Mouse (Mus musculus): Measurements from ENCODE around the gene Rere.

Gene Rere

GRCm38 (mm10) chr4:150605804-150606203 lies 324.4 kb downstream of the Rere start:
- in situ Hi-C loops (cut with MboI): no loop called here

- in situ Hi-C loops (cut with MboI): no loop called here
These were observed 325.2 kb downstream of the Rere start for GRCm38 (mm10) chr4:150606449-150607161.

- in situ Hi-C loops (cut with MboI): no loop called here
These were observed 327.2 kb downstream of the Rere start for GRCm38 (mm10) chr4:150608670-150609069.

GRCm38 (mm10) chr4:150613715-150614114 lies 332.3 kb downstream of the Rere start:
- in situ Hi-C loops (cut with MboI): no loop called here

- in situ Hi-C loops (cut with MboI): no loop called here
These were observed 334.0 kb downstream of the Rere start for GRCm38 (mm10) chr4:150615251-150616028.

- in situ Hi-C loops (cut with MboI): no loop called here
These were observed 334.6 kb downstream of the Rere start for GRCm38 (mm10) chr4:150616029-150616420.

- in situ Hi-C loops (cut with MboI): no loop called here
These were observed 335.4 kb downstream of the Rere start for GRCm38 (mm10) chr4:150616841-150617240.

- in situ Hi-C loops (cut with MboI): no loop called here
These were observed 337.6 kb downstream of the Rere start for GRCm38 (mm10) chr4:150619011-150619410.

- in situ Hi-C loops (cut with MboI): loop anchor here (10.0 kb wide), 1 partner anchor 278 kb away; no protein-coding TSS in a partner anchor
These were observed 341.2 kb downstream of the Rere start for GRCm38 (mm10) chr4:150622641-150623040.

- in situ Hi-C loops (cut with MboI): loop anchor here (10.0 kb wide), 1 partner anchor 280 kb away; no protein-coding TSS in a partner anchor
These were observed 342.9 kb downstream of the Rere start for GRCm38 (mm10) chr4:150624214-150624823.

GRCm38 (mm10) chr4:150624933-150625332 lies 343.5 kb downstream of the Rere start:
- in situ Hi-C loops (cut with MboI): loop anchor here (10.0 kb wide), 1 partner anchor 280 kb away; no protein-coding TSS in a partner anchor

GRCm38 (mm10) chr4:150625425-150625824 lies 344.0 kb downstream of the Rere start:
- in situ Hi-C loops (cut with MboI): loop anchor here (10.0 kb wide), 1 partner anchor 281 kb away; no protein-coding TSS in a partner anchor

- in situ Hi-C loops (cut with MboI): loop anchor here (10.0 kb wide), 1 partner anchor 281 kb away; no protein-coding TSS in a partner anchor
These were observed 344.7 kb downstream of the Rere start for GRCm38 (mm10) chr4:150625951-150626732.

GRCm38 (mm10) chr4:150629266-150629665 lies 347.8 kb downstream of the Rere start:
- in situ Hi-C loops (cut with MboI): loop anchor here (10.0 kb wide), 1 partner anchor 284 kb away; no protein-coding TSS in a partner anchor

GRCm38 (mm10) chr4:150635568-150635967 lies 354.1 kb downstream of the Rere start:
- in situ Hi-C loops (cut with MboI): no loop called here

- in situ Hi-C loops (cut with MboI): no loop called here
These were observed 355.2 kb downstream of the Rere start for GRCm38 (mm10) chr4:150636635-150637034.

GRCm38 (mm10) chr4:150644299-150644698 lies 362.9 kb downstream of the Rere start:
- in situ Hi-C loops (cut with MboI): no loop called here

- in situ Hi-C loops (cut with MboI): no loop called here
These were observed 367.9 kb downstream of the Rere start for GRCm38 (mm10) chr4:150649327-150649726.

- in situ Hi-C loops (cut with MboI): loop anchor here (10.0 kb wide), 1 partner anchor 243 kb away; no protein-coding TSS in a partner anchor
These were observed 370.2 kb downstream of the Rere start, which contains the start of gene Slc45a1 for GRCm38 (mm10) chr4:150651390-150652277. Gene Slc45a1, minus strand, starts transcription at chr4:150652174.

GRCm38 (mm10) chr4:150653072-150653599 lies 371.7 kb downstream of the Rere start:
- in situ Hi-C loops (cut with MboI): loop anchor here (10.0 kb wide), 1 partner anchor 242 kb away; no protein-coding TSS in a partner anchor
